Mouse (Mus musculus) C2C12 (cell line): ENCODE data around the gene Abhd16a. TPM values are rescaled to one million over a fixed set of nuclear protein-coding genes. Genes with fewer than 3 reads are reported as not detected.
A peak's percentile ranks its signal among the peaks of the same experiment; 100 is the strongest.

Source experiments
- H3K27me3 ChIP-seq: one replicate; pipeline ENCODE4 v1.6.1; 2011; ENCODE audit not compliant: control insufficient read depth, insufficient read depth, insufficient read length
- H3K36me3 ChIP-seq: one replicate; pipeline ENCODE4 v1.6.1; 2011; ENCODE audit not compliant: control insufficient read depth, insufficient read depth
- H3K4me3 ChIP-seq: one replicate; pipeline ENCODE4 v1.5.1; 2011; ENCODE audit warnings: mild to moderate bottlenecking, control low read depth; ENCODE audit not compliant: poor library complexity, insufficient read depth, severe bottlenecking
- H3K79me2 ChIP-seq: one replicate; pipeline ENCODE4 v1.6.1; 2011; ENCODE audit not compliant: control insufficient read depth, insufficient read depth
- H3K79me3 ChIP-seq: one replicate; pipeline ENCODE4 v1.6.1; 2011; ENCODE audit warnings: low read depth, control low read depth
- H3ac ChIP-seq: one replicate; pipeline ENCODE3; 2011; ENCODE audit warnings: low read depth; ENCODE audit not compliant: control insufficient read depth, insufficient read length
- CEBPB ChIP-seq: IDR thresholded peaks from one replicate; pipeline ENCODE4 v1.6.1; 2011; ENCODE audit warnings: low read depth, mild to moderate bottlenecking, control low read depth, moderate library complexity
- CTCF ChIP-seq: IDR thresholded peaks from one replicate; pipeline ENCODE4 v1.5.1; 2011; ENCODE audit not compliant: control insufficient read depth, insufficient read depth, insufficient read length
- FOSL1 ChIP-seq: IDR thresholded peaks from one replicate; pipeline ENCODE4 v1.8.0; 2011; ENCODE audit warnings: mild to moderate bottlenecking, low read length; ENCODE audit not compliant: poor library complexity, insufficient read depth, severe bottlenecking
- MAX ChIP-seq: IDR thresholded peaks from one replicate; pipeline ENCODE4 v1.6.1; 2011; ENCODE audit warnings: mild to moderate bottlenecking, control low read depth
- MYOD1 ChIP-seq: IDR thresholded peaks from one replicate; pipeline ENCODE4 v1.6.1; 2011; ENCODE audit warnings: low read depth; ENCODE audit not compliant: control insufficient read depth, insufficient read length
- MYOG ChIP-seq: IDR thresholded peaks from one replicate; pipeline ENCODE4 v1.6.1; 2011; ENCODE audit not compliant: control insufficient read depth, insufficient read length; ENCODE audit errors: extremely low read depth
- USF1 ChIP-seq: IDR thresholded peaks from one replicate; pipeline ENCODE4 v1.6.1; 2011; ENCODE audit warnings: low read depth, mild to moderate bottlenecking, control low read depth, moderate library complexity
- polyA plus RNA-seq: library from polyadenylated mRNA; unstranded; fragments of >200 nt; fragmentation: generic; extraction: Trizol; gene quantifications from one replicate; pipeline ENCODE4 v1.2.1, GENCODE M21; 2012; ENCODE audit warnings: missing spikeins

The Abhd16a gene
- polyA plus RNA-seq, 1 experiment, result 54.0 TPM

DNA sequence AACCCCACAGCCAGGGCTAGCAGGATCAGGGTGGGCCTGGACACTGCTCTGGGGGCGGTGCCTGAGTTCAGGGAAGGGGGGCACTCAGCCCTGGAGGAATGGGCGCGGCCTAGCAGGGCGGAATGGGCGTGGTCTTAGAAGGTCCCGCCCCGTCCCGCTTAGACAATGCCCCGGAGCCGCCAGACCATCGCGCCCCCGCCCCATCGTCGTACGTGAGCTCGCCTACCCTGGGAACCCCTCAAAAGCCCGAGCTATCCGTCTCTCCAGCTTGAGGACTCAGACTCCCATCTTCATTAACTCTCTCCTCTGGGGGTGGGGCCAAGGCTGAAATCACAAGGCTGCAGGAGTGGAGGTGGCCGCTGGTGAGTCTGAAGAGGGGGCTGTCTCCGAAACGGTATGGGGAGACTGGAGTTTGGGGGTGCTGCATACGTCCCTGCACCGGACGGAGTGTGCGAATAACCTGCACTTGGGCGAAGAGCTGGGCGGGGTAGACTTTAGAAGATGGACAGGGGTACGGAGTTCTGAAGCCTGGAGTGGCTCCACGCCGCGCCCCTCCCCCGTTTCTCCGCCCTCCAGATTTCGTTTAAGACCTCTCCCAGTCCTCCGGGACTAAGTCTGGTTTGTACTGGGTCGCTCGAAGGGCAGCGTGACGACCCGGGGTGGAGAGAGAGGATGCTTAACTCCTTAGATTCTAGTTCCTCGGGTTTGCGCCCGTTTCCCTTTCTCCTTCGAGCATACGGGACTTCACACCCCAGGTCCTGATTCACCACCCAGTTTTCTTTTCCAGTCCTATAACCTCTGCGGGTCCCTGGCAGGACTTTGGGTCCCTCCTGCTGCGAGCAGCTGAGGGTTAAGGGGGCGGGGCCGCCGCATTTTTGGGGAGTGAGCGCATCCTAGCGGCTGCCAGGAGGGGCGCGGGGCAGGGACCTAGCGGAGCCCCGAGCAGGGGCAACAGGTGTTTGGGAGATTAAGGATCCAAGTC is 29.9 kb upstream of the Abhd16a start, which contains the start of gene Ddah2:
Gene Ddah2, plus strand, starts transcription at position 125 of the 982 bp plus-strand sequence.
- H3K79me2 ChIP-seq, result peaks cover 21% of the 10 kb centered on the region
- peaks cover 60% of the 10 kb centered on the region for H3K36me3 ChIP-seq
- peaks cover 8% of the 10 kb centered on the region for H3K79me3 ChIP-seq
- peak; percentile 62 for TF ChIP-seq MYOD1
- peak; percentile 78 for TF ChIP-seq CTCF
- no peak for TF ChIP-seq MYOG
- H3K4me3 ChIP-seq, result peak within 1 kb of the TSS; percentile 37
- H3ac ChIP-seq, result peak within 1 kb of the TSS; percentile 77
- no peaks in the 10 kb centered on the region for H3K27me3 ChIP-seq

GRCm38 (mm10) chr17:35060071-35060470 is 29.0 kb upstream of the Abhd16a start:
- peaks cover 3% of the 10 kb centered on the region for H3K79me3 ChIP-seq
- H3ac ChIP-seq, result peak overlapping the region; percentile 7
- no peak for TF ChIP-seq MAX
- no peak for TF ChIP-seq MYOG
- no peak for TF ChIP-seq FOSL1
- TF ChIP-seq CTCF, result no peak
- TF ChIP-seq MYOD1, result no peak
- no peak for TF ChIP-seq USF1
- no peak for TF ChIP-seq CEBPB
- H3K79me2 ChIP-seq, result peaks cover 13% of the 10 kb centered on the region
- no peaks in the 10 kb centered on the region for H3K27me3 ChIP-seq
- H3K36me3 ChIP-seq, result peaks cover 53% of the 10 kb centered on the region
- peak overlapping the region; percentile 37 for H3K4me3 ChIP-seq

DNA sequence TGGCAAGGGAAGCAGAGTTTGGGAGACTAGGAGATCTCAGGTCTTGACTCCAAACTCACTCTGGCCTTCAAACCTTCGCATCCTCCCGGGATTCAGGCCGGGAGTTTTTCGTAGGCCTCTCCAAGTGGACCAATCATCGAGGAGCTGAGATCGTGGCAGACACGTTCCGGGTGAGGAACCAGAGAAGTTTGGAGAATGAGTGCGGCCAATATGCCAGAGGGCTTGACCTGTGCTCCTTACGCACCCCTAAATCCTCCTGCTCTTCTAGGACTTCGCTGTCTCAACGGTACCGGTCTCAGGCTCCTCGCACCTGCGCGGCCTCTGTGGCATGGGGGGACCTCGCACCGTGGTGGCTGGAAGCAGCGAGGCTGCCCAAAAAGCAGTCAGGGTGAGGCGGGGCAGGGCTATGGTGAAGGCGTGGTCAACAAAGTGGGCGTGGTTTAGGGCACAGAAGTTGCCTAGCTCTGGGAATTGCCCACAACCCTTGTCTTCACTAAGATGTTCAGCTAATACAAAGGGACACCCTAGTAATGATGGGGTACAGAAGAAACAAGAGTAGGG is 28.2 kb upstream of the Abhd16a start:
- no peaks in the 10 kb centered on the region for H3K79me3 ChIP-seq
- no peak overlapping the region for H3ac ChIP-seq
- H3K27me3 ChIP-seq, result no peaks in the 10 kb centered on the region
- peaks cover 5% of the 10 kb centered on the region for H3K79me2 ChIP-seq
- no peak overlapping the region for H3K4me3 ChIP-seq
- TF ChIP-seq FOSL1 (no peak), CEBPB (no peak), MYOD1 (no peak), CTCF (no peak), MYOG (no peak), USF1 (no peak), MAX (no peak)
- peaks cover 45% of the 10 kb centered on the region for H3K36me3 ChIP-seq

- Histone ChIP-seq H3K27me3 (no peaks in the 10 kb centered on the region), H3K79me3 (no peaks in the 10 kb centered on the region), H3K79me2 (peaks cover under 1% of the 10 kb centered on the region), H3ac (no peak overlapping the region), H3K36me3 (peaks cover 40% of the 10 kb centered on the region), H3K4me3 (no peak overlapping the region)
- no peak for TF ChIP-seq CTCF
- no peak for TF ChIP-seq MYOG
These were observed 27.8 kb upstream of the Abhd16a start for GRCm38 (mm10) chr17:35061299-35061698.

GRCm38 (mm10) chr17:35063466-35063865 is 25.6 kb upstream of the Abhd16a start:
- Histone ChIP-seq H3K36me3 (peaks cover 20% of the 10 kb centered on the region), H3K79me3 (no peaks in the 10 kb centered on the region), H3K27me3 (no peaks in the 10 kb centered on the region), H3K4me3 (no peak overlapping the region), H3K79me2 (no peaks in the 10 kb centered on the region), H3ac (no peak overlapping the region)
- TF ChIP-seq CEBPB (no peak), MYOD1 (no peak), FOSL1 (no peak), USF1 (no peak), CTCF (no peak), MYOG (no peak), MAX (no peak)
